Mouse (Mus musculus) lung, adult 2 months (tissue): ENCODE results near the gene 1700092M07Rik. TPM values are rescaled to one million over a fixed set of nuclear protein-coding genes. Genes with fewer than 3 reads are reported as not detected.
A peak's percentile ranks its signal among the peaks of the same experiment; 100 is the strongest.
"Not testable (repeated sequence)": the region's sequence is repeated elsewhere in the genome, so short reads cannot be mapped to it uniquely, and the experiment has no call there.

Experiments used
- DNase-seq: peaks from one replicate; pipeline ENCODE4 v3.0.0; 2022
- H3K4me1 ChIP-seq: fragments of 200-500 bp; 2 replicates; pipeline ENCODE4 v1.6.1; 2011; ENCODE audit warnings: low read length; ENCODE audit not compliant: control insufficient read depth, insufficient read depth
- H3K4me3 ChIP-seq: fragments of 200-500 bp; replicated peaks from 2 replicates; pipeline ENCODE3; 2011; ENCODE audit warnings: low read depth, mild to moderate bottlenecking, control low read depth, low read length; ENCODE audit errors: extremely low read depth
- CTCF ChIP-seq: fragments of 200-500 bp; IDR thresholded peaks from 2 replicates; pipeline ENCODE4 v1.5.1; 2011; ENCODE audit warnings: mild to moderate bottlenecking, low read length, control low read depth; ENCODE audit not compliant: insufficient read depth
- POLR2A ChIP-seq: fragments of 200-500 bp; IDR thresholded peaks from 2 replicates; pipeline ENCODE4 v1.6.1; 2011; ENCODE audit warnings: low read depth, mild to moderate bottlenecking, control low read depth, low read length, borderline replicate concordance; ENCODE audit errors: extremely low read depth
- WGBS: fragments of 180-500 bp; shearing (Covaris S2); methylation state at CpG from one replicate; pipeline ENCODE4 v1.1.7; 2018; 5-methylcytosine and 5-hydroxymethylcytosine counted together
- polyA plus RNA-seq: library from polyadenylated mRNA; depleted of rRNA; stranded (reverse); fragments of >200 nt; gene quantifications from 2 replicates; pipeline ENCODE4 v1.2.3, GENCODE M21; 2012

The 1700092M07Rik gene
- polyA plus RNA-seq, 1 experiment = not detected

DNA sequence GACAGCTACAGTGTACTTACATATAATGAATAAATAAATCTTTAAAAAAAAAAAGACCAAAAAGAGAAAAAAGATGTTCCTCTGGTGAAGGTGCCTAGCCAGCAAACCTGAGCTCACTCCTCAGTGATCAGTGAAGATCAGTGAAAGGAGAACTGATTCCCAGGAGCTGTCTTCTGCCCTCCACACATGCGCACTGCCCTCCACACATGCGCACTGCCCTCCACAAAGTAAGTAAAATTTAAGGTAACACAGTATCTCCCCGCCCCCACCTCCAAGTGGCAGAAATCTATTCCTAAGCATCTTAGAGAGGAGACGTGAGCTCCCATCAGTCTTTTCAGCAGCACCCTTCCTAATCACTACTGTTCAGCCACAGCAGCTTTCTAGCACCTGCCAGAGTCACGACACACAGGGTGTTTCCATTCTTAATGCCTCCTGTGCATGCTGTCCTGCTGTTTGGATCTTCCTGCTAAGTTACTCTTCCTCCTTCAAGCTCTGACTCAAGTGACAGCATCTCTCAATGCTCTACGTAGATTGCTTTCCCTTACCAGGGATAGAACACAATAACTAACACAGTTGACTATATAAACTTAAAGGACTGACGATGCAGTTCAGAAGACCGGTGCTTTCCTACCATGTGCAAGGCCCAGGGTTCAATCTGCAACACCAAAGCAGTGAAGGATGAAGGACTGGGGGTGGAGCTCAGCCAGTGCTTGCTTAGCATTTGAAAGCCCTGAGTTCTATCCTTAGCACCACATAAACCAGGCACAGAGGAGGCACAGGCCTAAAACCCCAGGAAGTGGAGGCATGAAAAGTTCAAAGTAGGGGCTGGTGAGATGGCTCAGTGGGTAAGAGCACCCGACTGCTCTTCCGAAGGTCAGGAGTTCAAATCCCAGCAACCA, 24.4 kb upstream of the 1700092M07Rik start:
- 85% methylated on average over 10 of the region's 10 CpGs for whole genome bisulfite sequencing
- Histone ChIP-seq H3K4me1 (peaks cover 4% of the 10 kb centered on the region; the same call in 1 of the 2 replicates), H3K4me3 (no peak overlapping the region)
- TF ChIP-seq POLR2A (no peak), CTCF (no peak)
- no peak for DNase-seq

DNA sequence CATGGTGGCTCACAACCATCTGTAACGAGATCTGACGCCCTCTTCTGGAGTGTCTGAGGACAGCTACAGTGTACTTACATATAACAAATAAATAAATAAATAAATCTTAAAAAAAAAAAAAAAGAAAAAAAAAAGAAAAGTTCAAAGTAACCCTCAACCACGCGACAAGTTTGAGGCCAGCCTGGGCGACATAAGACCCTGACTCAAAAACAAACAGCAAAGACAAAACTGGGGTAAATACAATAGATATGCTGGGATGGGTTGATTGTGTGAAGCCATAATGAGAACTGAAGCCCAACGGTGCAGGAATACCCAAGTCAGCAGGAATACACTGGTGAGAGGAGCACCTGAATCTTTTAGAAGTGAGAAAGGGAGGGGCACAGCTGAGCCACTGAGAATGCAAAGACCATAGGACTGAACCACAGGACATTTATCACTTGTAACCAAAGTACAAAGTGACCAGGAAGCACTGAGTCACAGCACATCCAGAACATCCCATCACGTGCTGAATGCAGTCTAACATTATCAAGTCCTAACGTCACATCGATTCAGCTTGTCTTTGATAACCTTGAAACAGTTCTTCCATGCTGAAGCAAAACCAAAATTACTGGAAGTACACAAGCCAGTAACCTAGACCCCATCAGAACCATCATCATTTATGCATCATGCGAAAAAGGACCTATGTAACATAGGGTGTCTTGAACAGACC, 23.6 kb upstream of the 1700092M07Rik start:
- Histone ChIP-seq H3K4me3 (no peak overlapping the region), H3K4me1 (no peaks in the 10 kb centered on the region; the same call in 1 of the 2 replicates)
- no peak for TF ChIP-seq POLR2A
- TF ChIP-seq CTCF = no peak
- DNase-seq = no peak
- 83% methylated on average over 8 of the region's 10 CpGs for WGBS

DNA sequence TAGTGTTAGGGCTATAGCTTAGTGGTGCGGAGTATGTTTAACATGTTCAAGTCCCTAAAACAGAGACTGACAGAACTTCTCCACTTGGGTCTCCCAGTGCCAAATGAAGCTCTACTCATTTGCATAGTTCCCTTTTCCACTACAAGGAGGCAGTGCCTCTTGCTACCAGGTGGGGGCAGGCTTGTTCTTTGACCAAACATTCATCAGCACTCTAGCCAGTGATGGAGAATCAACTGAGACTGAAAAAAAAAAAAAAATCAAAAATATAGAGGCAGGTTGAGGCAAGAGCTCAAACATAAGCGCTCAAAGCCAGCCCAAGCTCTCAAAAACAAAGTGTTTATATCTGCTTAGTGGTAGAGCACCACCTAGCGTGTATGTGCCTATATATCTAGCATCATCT, 22.2 kb upstream of the 1700092M07Rik start:
- peak; percentile 62 for DNase-seq
- 50% methylated on average over 3 of the region's 3 CpGs for WGBS
- Histone ChIP-seq H3K4me1 (no peaks in the 10 kb centered on the region; the same call in 1 of the 2 replicates), H3K4me3 (no peak overlapping the region)
- peak; percentile 62; the same call in 1 of the 2 replicates for TF ChIP-seq CTCF
- TF ChIP-seq POLR2A = no peak

DNA sequence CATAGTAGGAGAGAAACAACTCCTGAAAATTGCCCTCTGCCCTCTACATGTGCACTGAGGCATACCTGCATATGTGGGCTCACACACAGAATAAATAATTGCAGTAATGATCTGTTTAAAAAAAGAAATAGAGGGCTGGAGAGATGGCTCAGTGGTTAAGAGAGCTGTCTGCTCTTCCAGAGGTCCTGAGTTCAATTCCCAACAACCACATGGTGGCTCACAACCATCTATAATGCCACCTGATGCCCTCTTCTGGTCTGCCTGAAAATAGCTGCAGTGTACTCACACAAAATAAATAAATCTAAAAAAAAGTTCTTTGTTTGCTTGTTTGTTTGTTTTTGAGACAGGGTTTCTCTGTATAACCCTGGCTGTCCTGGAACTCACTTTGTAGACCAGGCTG, 21.5 kb upstream of the 1700092M07Rik start:
- H3K4me3 ChIP-seq, DNase-seq, H3K4me1 ChIP-seq: not testable (repeated sequence)

DNA sequence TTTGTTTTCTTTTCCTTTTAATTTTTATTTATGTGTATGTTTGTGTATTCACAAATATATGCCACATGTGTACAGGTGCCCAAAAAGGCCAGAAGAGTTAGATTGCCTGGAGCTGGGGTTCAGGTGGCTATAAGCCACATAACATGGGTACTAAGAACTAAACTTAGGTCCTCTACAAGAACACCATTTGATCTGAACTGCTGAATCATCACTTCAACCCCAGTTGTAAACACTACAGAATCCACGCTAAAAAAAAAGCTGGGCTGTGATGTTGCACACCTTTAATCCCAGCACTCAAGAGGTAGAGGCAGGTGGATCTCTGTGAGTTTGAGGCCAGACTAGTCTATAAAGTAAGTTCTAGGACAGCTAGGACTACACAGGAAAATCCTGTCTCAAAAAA, 19.1 kb upstream of the 1700092M07Rik start:
- no peak for DNase-seq
- no peak overlapping the region for H3K4me3 ChIP-seq
- 33% methylated on average over 1 of the region's 1 CpGs for WGBS
- TF ChIP-seq POLR2A (no peak), CTCF (no peak)
- H3K4me1 ChIP-seq = no peaks in the 10 kb centered on the region; the same call in none of the 2 replicates

DNA sequence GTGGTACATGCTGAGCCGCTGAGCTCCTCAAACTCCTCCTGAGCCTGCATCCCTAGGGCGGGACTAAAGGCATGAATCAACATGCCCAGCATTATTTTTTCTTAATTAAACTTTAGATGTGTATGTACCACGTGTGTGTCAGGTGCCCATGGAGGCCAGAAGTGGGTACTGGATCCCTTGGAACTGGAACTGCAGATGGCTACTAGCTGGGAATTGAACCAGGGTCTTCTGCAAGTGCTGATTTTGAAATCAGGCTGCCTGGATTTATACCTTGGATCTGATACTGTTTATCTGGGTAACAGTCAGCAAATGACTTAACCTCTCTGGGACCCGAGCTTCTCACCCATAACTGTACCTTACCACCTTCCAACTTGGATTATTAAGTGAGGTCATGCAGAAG, 18.5 kb upstream of the 1700092M07Rik start:
- Histone ChIP-seq H3K4me1 (no peaks in the 10 kb centered on the region; the same call in none of the 2 replicates), H3K4me3 (no peak overlapping the region)
- 51% methylated on average over 4 of the region's 4 CpGs for WGBS
- TF ChIP-seq CTCF (no peak), POLR2A (no peak)
- DNase-seq = no peak

DNA sequence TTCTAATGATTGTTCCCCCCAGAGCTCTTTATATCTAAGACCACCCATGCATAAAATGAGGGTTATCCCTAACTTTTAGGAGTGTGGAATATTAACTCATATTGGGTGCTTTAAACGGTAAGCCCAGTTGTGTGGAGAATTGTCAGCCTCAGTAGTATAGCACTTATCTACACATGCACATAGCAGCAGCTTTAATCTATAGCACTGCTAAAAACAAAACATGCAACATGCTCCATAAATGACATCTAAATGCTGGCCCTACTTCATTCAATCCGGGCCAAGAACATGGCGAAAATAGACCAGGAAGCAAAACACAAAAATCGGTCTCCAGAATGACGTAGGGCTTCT, 18.0 kb upstream of the 1700092M07Rik start:
- Histone ChIP-seq H3K4me3 (peak overlapping the region; percentile 100), H3K4me1 (no peaks in the 10 kb centered on the region; the same call in none of the 2 replicates)
- TF ChIP-seq POLR2A = no peak
- TF ChIP-seq CTCF = no peak
- DNase-seq = no peak
- 0% methylated on average over 5 of the region's 5 CpGs for WGBS

DNA sequence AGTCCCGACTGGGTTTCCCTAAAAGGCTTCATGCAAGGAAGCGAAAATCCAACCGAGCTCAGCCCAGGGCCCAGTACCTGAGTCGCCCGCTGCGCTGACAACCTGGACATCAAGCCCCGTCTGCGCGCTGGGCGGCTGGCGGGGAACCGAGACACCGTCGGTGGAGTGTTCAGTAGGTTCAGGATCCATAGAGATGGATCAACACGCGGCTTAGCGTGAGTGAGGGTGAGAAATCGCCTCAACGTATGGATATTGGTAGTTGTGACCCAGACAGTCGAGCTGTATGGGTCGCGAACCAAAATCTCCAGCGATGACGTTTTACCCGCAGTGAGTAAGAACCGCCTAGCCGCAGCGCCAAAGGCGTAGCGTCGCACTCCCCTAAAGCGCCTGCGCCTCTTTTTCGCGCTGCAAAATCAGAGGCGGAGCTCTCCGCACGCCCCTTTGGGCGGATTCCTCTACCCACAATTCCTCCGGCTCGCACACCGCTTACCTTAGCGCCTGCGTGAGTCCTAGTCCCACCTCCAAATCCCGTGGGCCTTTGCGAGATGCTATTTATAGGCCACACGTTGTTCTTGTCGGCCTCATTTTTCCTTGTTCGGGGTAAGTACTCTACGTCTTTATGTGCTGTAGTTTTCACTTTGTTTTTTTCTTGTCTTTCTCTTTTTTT, 17.5 kb upstream of the 1700092M07Rik start, which contains the start of gene Slc3a2:
Gene Slc3a2, minus strand, starts transcription at position 463 of the 667 bp plus-strand sequence.
- H3K4me1 ChIP-seq = no peaks in the 10 kb centered on the region; the same call in none of the 2 replicates
- WGBS = under 1% methylated on average over 50 of the region's 50 CpGs
- peak; percentile 93 for DNase-seq
- peak; percentile 88; the same call in 1 of the 2 replicates for TF ChIP-seq POLR2A
- no peak for TF ChIP-seq CTCF
- H3K4me3 ChIP-seq = peak within 1 kb of the TSS; percentile 100
